Mouse (Mus musculus) right cerebral cortex, postnatal 10 days (tissue): ENCODE data around the gene Slc2a12.

Source experiments
- DNase-seq, 2 experiments: peaks; one replicate each; pipeline ENCODE4 v3.0.0; 2021; ENCODE audit warnings: low spot score in 2 of 2

The Slc2a12 gene

DNA sequence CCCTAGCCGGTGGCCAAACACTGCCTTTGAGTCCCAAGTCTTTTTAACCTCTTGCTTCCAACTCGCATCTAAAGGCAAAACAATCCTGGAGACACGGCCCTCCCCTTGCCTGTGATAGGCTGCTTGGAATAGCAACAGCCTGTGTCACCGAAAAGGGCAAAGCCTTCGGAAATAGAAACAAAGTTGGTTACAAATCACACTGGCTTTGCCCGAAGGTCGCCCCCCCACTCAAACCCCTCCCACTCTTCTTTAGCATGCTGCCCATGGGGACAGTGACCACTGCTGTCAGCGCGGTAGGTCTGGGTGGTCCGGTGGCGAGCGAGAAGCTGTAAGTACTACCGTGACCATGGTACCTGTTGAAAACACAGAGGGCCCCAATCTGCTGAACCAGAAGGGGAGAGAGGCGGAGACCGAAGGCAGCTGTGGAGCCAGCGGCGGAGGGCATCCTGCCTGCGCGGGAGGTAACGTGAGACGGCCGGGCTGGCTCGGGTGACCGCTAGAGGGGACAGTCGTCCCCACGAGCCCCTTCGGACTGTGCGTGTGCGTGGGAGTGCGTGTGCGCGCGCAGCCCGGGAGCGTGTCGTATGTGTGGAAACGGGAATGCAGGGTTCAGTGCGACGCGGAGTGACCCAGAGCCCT, at the start of gene Slc2a12:
Slc2a12 (plus strand) TSS at position 159 of the 639 bp plus-strand sequence.
- peak; percentile 72 to 76 for DNase-seq

- peak in 1 of 2 experiments; percentile 40 for DNase-seq
Observed at GRCm38 (mm10) chr10:22598908-22599480, 45.8 kb upstream of the Slc2a12 start.

GRCm38 (mm10) chr10:22601046-22601445, 43.8 kb upstream of the Slc2a12 start:
- DNase-seq, result peak in 1 of 2 experiments; percentile 16

GRCm38 (mm10) chr10:22604801-22605200, 40.0 kb upstream of the Slc2a12 start:
- DNase-seq, result no peak

GRCm38 (mm10) chr10:22608273-22608672, 36.5 kb upstream of the Slc2a12 start:
- no peak for DNase-seq

GRCm38 (mm10) chr10:22608799-22609357, 35.9 kb upstream of the Slc2a12 start:
- DNase-seq, result peak; percentile 67 to 72

GRCm38 (mm10) chr10:22613301-22613700, 31.5 kb upstream of the Slc2a12 start:
- DNase-seq, result no peak

DNA sequence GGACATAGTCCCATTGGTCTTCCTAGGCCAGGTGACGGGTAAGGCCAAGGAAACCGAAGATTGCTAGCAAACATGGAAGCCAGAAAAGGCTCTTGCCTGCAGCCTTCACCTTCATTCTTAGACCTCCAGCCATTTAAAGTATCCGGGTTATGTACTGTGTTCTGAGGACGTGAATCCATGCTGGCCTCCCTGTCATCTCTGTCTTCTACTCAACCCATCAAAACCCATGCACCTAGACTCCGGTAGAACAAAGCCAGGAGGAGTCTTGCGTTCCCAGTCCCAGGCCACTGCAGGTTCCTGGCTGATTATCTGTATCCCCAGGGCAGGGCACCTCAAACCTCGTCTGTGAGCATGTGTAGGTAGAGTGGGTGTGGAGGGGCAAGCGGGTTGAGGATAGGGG, 30.3 kb upstream of the Slc2a12 start:
- no peak for DNase-seq

DNA sequence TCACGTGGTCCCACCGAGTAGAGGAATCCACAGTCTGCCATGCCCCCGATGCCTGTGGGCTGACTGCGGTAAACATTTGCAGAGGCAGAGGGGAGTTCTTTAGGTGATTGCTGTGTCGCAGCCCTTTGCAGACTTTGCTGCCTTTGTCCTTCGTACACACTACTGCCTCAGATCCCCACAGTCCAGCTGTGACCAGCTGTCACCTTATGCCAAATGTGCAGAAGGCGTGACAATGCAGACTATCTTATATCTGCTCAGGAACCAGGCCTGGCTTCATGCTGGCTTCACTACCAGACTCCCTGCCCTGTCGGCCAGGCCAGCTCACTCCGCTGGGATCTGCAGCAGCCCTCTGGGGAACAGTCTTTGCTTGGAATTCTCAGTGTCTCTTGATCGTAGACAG, 29.5 kb upstream of the Slc2a12 start:
- no peak for DNase-seq

DNA sequence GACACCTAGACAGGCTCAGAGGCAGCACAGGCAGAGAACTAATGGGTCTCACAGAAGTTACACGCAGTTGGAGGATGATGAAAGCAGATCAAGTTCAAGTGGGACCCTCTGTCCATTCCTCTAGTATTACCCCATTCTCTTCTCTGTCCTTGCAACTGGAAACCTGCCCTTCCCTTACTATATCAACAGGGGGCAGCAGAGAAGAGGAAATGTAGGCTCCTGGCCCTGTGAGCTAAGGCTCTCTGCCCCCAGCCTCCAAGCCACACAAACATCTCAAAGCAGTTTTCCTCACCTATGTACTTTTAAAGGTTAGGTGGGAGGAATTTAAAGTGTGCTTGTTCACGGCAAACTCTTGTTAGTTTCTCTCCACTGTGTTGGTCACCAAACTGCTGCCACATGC, 26.0 kb upstream of the Slc2a12 start:
- DNase-seq, result peak in 1 of 2 experiments; percentile 45

DNA sequence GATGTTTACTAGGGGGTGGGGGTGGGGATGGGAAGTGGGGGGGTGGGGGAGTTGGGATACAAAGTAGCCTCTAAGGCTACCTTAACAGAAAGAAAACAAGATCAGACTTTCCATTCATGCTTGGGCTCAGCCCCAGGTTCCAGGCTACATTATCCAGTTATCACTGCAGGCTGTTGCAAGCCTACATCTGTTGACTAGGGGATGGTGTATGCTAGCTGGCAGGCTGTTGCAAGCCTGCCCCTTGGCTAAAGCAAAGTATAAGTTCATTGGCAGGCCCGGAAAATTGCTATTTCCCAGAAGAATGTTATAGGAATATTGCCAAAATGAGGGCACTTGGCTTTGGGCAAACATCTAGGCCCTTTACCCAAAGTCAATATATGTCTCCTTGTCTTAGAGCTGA, 16.0 kb upstream of the Slc2a12 start:
- no peak for DNase-seq

GRCm38 (mm10) chr10:22631103-22631502, 13.7 kb upstream of the Slc2a12 start:
- no peak for DNase-seq

GRCm38 (mm10) chr10:22631528-22631927, 13.3 kb upstream of the Slc2a12 start:
- no peak for DNase-seq

DNA sequence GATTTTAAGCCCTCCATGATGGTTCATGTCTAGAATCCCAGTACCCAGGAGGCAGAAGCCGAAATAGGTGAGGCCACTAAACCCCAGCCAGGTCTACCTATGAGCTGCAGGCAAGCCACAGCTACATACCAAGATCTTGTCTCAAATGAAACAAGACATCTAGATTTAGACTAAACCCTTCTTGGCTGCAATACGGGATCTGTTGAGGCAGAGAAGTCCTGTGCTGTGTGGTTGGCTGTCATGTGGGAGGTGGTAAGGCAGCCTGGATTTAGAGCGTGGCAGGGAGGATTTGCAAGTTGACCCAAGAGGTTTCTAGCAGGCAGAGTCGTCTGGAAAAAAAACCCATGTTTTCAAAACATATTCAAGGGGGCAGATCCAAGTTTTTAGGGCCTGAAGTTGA, 12.9 kb upstream of the Slc2a12 start:
- no peak for DNase-seq

DNA sequence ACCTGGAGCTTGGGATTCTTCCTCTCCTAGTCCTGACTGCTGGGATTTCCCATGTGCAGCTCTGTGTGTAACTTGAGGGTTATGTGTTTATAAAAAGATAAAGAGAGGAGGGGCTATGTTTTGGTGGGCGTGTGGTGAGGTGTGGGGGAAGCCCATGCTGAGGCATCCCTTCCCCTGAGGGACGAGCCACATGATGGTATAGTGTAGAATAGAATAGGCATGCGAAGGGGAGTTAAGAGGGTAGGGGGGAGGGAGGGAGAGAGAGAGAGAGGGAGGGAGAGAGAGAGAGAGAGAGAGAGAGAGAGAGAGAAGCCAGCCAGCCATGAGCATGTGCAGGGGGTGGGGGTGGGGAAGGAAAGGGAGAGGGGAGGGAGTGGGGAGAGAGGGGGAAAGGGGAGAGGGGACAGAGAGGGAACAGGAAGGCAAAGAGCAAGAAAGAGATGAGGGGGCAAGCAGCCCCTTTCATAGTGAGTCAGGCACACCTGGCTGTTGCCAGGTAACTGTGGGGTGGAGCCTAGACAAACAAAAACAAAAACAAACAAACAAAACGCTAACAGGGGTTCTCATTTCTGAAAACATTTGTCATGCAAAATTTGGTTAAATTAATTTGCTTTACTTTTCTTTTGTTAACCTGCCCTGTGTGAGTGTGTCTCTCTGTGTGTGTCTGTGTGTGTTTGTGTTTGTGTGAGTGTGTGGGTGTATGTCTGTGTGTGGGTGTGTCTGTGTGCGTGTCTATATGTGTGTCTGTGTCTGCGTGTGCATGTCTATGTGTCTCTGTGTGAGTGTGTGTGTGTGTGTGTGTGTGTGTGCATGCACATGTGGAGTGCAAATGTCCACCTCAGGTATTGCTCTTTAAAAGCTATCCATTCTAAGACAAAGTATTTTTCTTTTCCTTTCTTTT, 11.2 kb upstream of the Slc2a12 start:
- DNase-seq, result no peak

DNA sequence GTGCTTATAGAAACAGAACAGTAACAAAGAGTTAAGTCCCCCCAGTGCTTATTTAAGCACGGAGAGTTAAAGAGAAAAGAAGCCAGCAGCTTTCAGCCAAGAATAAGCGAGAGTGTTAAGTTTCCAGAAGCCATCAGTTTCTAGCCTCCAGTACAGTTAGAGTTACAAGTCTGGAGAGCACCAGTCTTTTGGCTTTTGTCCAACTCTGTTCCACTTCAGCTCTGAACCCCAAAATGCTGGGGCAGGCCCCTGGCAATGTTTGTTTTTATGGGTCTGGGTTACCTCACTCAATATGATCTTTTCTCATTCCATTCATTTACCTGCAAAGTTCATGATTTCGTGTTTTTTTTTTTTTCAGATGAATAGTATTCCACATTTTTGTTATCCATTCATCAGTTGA, 7.6 kb upstream of the Slc2a12 start:
- DNase-seq, result peak in 1 of 2 experiments; percentile 16

- DNase-seq, result peak; percentile 29 to 31
Observed at GRCm38 (mm10) chr10:22644171-22644570, 640 bp upstream of the Slc2a12 start.

DNA sequence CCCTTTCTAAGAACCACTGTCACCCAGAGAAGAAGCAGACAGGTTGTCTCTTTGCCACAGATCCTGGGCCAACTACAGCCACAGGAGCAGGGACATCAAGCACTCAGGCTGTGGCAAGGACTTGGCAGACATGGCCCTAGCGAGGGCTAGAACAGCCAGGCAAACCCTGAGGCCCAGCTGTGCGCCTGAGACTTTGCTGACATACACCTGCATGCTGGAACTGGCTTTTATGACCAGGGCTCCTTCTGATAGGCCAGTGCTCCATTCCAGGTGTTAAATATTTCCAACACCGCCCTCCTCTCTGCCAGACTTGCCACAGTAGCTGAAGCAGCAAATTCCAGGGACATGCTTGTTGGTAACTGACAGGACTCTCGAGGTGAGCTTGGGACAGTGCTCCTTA, 3.9 kb downstream of the Slc2a12 start:
- DNase-seq, result no peak

DNA sequence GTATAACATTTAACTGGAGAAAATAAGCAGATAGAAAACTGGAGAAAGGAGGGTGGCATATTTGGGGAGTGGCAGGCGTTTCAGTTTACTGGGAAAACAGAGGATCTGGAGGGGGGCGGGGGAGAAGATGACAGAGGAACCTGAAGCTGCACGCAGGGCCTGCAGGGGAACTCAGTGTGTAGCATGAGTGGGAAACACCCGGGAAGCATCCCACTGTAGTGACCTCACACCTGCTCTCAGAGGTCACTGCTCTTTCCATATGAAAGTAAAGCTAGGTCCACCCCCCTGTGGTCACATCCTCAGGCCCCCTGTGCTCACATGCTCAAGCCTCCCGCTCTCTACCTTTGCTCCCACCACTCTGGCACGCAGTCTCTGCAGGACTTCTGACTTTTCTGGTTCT, 9.0 kb downstream of the Slc2a12 start:
- DNase-seq, result no peak

- no peak for DNase-seq
Observed at GRCm38 (mm10) chr10:22658534-22659385, 13.9 kb downstream of the Slc2a12 start.

DNA sequence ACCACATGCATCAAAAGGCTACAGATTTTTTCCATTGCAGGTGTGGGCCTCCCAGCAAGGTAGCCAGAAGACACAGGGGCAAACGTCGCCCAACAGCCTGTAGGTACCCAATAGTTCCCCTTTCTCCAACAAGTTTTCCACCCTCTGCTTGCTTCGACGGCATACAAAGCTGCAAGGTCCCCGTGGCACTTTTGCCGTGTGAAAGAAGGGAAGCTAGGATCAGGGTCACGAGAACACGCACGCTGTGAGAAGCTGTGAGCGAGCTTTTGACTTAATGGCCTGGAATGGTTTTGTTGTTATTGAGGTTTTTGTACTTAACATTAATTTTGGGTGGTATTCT, 14.5 kb downstream of the Slc2a12 start:
- DNase-seq, result no peak
